Mouse (Mus musculus): ENCODE data around the gene Prss30.

The Prss30 gene

DNA sequence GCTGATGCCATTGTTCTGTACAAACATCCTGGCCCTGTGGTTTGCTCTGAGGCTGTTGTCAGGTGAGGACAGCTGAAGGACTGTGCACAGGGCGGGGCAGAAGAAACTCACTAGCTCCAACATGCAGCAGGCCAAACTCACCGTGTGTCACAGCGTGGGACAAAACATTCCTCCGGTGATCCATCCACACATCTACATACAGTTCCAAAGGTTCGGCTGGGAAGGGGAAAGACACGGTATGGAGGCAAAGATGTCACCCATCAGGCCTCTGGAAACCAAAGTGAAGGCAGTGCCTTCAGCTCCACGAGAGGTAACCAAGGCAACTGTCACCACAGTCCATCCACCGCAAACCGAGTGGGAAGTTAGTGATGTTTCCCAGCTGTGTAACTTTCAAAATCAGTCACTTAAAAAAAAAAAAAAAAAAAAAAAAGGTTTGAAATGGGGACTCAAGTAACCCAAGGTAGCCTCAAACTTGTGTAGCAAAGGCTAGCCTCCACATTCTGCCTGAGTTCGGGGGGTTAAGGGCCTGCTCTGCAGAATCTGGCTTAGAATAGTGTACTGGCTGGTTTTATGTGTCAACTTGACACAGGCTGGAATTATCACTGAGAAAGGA, at the start of gene Prss30:
TSS of gene Prss30 (minus strand) at position 270 of the 613 bp plus-strand sequence.
- no peak for DNase-seq

DNA sequence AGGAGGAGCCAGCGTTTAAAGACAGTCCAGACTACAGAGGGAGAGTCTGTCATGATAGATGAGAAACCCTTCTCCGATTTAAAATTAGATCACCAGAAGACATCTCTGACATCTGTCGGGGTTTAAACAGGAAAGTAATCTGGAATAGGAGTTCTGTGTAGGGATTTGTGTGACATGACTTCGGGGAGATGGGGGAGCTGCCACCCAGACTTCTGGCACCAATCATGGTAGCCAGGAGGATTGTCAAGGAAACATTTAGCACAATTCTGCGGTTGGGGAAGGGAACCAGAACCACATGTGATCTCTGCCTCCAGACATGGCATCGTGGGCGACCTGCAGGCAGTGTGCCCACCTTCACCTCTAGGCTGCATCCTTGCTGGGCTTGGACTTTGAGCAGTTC, 49.1 kb upstream of the Prss30 start:
- DNase-seq, result no peak

DNA sequence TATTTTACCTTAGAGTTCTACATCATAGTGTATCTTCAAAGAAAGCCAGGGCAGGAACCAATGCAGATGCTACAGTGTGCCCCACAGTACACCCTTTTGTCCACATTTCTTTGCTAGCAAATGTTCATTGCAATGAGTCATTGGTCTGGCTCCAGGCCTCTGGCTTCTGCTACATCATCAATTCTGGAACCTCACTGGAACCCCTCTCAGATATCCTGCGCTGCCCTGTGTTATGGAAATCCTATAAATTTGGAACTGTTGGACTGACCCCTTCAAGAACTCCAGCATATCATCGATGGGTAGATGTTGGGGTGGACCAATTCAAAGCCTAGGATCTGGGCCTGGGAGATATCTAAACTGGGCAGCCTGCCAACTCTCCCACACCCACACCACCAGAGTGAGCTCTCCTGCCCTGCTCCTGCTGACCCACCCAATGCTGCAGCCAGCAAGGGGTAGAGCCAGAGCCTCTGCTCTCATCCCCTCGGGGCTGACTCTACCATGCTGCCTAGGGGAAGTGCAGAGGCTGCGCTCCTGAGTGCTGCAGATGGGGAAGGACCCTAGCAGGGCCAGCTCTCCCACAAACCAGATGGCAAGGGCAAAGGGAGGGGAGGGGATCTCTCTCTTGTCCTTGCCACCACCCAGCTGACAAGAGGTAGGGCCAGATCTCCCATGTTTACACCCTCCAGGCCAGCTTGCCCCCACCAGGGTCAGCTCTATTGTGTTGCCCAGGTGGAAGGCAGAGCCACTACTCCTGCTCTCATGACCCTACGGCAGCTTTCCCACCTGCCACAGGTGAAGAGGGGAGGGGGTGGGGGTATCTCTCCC, 41.2 kb upstream of the Prss30 start:
- no peak for DNase-seq

- no peak for DNase-seq
These were observed 40.3 kb upstream of the Prss30 start for GRCm38 (mm10) chr17:24020696-24021095.

DNA sequence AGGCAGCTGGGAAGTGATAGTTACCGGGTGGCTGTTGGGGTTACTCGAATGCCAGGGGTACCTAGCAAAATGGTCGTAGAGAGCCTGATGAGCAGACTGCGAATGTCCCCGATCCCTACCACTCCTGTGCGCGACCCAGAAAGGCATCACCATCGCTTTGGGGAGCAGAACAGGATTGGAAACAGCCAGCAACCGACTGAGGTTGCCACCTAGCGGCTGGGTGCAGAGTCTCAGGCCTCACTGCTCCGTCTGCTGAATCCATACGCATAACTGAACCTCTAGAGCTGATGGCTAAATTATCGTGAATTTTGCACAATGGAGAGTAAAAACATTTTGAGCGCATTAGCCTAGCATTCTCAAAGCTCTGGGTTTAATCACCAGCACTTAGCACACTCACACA, 35.4 kb upstream of the Prss30 start:
- peak; percentile 22 for DNase-seq

DNA sequence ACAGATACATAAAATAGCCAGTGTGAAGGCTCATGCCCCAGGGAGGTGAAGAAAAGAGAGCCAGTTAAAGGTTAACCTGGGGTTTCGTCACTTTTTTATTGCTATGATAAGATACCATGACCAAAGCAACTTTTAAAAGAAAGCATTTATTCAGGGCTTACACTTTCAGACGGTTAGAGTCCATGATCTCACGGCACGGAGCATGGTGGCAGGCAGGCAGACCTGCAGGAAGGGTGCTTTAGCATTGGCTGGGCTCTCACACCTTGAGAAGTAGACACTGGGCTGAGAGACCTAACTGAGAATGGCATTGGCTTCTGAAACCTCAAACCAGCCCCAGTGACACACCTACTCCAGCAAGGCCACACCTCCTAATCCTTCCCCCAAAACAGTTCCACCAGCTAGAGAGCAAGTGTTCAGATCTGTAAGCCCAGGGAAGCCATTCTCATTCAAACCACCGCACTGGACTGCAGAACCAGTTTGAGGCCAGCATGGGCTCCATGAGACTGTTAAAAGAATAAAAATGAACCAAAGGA, 34.1 kb upstream of the Prss30 start:
- no peak for DNase-seq

GRCm38 (mm10) chr17:24012921-24013320, 32.6 kb upstream of the Prss30 start:
- no peak for DNase-seq

GRCm38 (mm10) chr17:24009617-24010016, 29.3 kb upstream of the Prss30 start:
- no peak for DNase-seq

DNA sequence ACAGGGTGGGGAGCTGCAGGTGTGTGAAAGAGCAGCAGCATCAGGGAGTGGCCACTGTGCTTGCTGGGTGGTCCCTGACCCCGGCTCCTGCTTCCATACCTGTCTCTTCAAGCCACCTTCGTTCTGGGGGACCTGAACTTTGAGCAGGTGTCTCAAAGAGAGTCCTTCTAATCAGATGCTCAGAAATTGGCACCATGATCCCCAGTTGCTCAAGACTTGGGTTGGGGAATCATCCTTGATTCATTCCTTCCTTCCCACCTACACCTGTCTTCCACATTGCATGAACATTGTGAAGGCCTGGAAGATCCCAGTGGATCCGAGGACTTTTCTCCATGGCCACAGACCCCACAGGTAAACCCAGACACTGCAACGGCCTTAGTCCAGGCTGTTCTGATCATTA, 27.7 kb upstream of the Prss30 start:
- no peak for DNase-seq

- no peak for DNase-seq
These were observed 27.0 kb upstream of the Prss30 start for GRCm38 (mm10) chr17:24007391-24007790.

DNA sequence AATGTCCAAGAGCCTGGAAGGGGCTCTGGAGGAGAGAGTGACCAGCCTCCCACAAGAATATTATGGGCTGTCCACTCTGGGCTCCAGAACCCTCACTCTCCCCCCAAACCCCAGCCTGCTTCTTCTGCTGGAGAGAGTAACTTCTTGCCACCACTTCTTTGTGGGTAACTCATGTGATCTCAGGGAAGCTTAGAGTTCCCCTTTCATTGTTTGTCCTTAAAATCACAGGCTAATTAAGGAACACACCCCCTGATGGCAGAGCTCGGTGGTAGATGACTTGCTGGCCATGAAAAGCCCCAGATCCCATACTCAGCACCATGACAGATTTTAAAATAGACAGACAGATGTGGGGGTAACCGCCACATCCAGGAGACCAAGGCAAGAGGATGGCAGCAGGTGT, 26.6 kb upstream of the Prss30 start:
- DNase-seq, result no peak

- no peak for DNase-seq
These were observed 24.7 kb upstream of the Prss30 start for GRCm38 (mm10) chr17:24005049-24005448.

GRCm38 (mm10) chr17:24004071-24004665, 23.8 kb upstream of the Prss30 start:
- DNase-seq, result no peak

GRCm38 (mm10) chr17:24000404-24000803, 20.0 kb upstream of the Prss30 start:
- no peak for DNase-seq

DNA sequence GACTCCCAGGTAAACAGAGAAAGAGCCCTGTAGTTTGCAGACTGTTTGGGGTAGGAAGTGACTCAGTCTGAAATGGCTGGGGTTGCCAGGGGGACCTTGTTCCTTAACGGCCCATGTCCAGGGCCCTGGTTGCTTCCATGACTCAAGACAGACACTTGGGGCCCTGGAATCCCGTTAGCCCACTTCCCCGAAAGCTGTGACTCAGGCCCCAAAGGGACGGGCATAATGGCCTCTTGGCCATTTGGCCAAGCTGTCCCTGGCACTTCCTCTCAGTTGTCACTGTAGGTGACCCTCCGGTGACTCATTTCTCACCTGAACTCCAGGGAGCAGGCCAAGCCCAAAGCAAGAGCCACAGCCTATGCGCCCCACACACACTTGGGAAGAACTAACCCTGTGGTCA, 18.0 kb upstream of the Prss30 start:
- no peak for DNase-seq

- no peak for DNase-seq
These were observed 17.5 kb upstream of the Prss30 start, which contains the start of gene Prss22 for GRCm38 (mm10) chr17:23997901-23998300. Gene Prss22 (minus strand): TSS chr17:23998100.

DNA sequence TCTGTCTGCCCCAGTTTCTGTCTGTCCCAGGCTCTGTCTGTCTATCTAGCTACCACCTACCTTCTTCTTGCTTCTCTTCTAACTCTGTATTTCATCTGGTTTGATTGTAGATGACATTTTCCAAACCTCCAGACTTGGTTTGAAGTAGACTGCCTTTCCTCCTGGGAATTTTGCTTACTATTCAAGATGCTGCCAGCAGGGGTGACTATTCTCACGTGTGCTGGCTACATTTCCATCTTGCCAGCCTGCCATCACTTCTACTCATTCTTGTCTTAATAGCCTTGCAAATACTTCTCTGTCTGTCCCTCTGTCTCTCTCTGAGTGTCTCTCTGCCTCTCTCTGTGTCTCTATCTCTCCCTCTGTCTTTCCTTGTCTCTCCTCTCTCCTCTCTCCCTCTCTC, 15.1 kb upstream of the Prss30 start:
- DNase-seq, result no peak

DNA sequence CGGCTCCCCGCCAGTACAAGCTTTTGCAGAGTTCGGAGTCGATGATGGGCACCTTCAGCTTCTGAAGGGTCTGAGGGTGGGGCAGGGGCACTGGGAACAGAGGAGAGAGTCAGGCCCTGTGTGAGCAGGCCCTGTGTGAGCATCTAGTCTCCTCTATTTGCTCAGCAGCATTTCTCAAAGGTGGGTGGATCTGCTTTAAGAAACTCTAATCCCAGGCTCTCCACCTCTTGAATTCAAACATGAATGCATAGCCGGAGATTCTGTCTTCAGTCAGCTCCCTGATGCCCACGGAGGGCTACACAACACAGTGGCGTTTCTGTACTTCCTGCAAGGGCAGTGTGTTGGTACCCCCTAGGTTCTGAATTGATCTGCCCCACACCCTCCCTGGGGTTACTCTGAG, 14.3 kb upstream of the Prss30 start:
- no peak for DNase-seq

DNA sequence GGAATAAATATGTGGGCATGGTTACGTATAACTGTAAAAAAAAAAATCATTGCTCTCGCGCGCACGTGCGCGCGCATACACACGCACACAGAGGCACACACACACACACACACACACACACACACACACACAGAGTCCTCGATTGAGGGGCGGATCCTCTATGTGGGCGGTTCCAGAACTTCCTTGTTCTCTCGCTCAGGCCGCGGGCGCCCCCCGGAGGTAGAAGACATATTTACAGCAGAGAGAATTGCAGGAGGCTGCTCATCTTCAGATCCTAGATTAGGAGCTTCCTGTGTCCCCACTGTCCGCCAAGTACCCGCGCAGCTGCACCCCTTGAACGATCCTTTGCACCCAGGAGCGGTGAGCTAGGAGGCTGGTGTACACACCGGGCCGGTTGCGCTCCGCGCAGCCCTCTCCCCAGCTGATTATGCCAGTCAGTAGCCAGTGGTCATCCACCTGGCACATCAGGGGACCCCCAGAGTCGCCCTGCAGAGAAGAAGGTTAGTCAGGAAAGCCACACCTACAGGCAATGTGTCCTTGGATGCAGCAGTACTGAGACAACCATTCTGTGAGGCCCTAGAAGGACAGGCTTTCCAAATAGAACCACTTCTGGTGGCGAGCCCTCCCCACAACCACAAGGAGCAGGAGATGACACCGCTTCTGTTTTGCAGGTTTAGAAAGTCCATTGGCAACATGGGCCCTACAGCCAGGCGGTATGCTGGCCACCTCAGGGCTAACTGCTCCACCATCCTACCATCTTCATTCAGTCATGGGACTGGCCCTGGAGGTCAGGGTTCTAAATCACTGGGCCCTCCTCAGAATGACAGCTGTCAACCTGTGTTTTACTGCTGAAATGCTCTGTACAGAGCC, 13.4 kb upstream of the Prss30 start:
- DNase-seq, result peak; percentile 90 to 92

GRCm38 (mm10) chr17:23992789-23993553, 12.6 kb upstream of the Prss30 start:
- DNase-seq, result peak in 1 of 2 experiments; percentile 14

DNA sequence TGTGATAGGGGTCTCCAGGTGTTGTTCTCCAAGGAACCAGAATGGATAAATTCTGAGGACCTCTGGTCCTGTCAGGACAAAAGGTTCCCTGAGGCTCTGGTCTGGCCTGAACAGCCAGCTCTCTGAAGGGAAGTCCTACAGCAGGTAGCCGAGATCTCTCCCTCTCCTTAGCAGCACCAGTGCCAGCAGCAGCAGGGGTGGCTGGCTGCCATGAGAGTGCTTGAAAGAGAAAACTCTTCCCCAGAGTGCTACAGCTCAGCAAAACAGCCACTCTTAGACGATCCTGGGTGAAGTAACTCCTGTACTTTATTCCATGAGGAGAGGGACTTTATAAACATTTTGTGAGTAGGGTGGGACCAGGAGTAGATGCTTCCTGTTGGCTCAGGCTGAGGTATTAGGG, 9.4 kb upstream of the Prss30 start:
- DNase-seq, result no peak

- DNase-seq, result no peak
These were observed 4.6 kb upstream of the Prss30 start for GRCm38 (mm10) chr17:23984989-23985388.

Data from thymus, postnatal 36 days (tissue).